Mouse (Mus musculus) WW6 (cell line): Measurements from ENCODE around the gene Gm21976.

Experiments
- DNase-seq: peaks from one replicate; pipeline ENCODE4 v3.0.0-alpha.2; 2013; ENCODE audit warnings: low read depth, low spot score

Gm21976 gene

GRCm38 (mm10) chr13:98353709-98354089 lies 74.0 kb downstream of the Gm21976 start:
- no peak for DNase-seq

- DNase-seq: no peak
Measured at GRCm38 (mm10) chr13:98354090-98354801, 74.6 kb downstream of the Gm21976 start, which contains the start of gene Foxd1. Gene Foxd1 (plus strand): TSS chr13:98354242.

GRCm38 (mm10) chr13:98354871-98355558 lies 75.3 kb downstream of the Gm21976 start:
- DNase-seq: no peak

GRCm38 (mm10) chr13:98355559-98356111 lies 75.9 kb downstream of the Gm21976 start:
- no peak for DNase-seq

GRCm38 (mm10) chr13:98356176-98356972 lies 76.7 kb downstream of the Gm21976 start:
- no peak for DNase-seq
